Mouse (Mus musculus): Measurements from ENCODE around the gene Drd4.

DNA sequence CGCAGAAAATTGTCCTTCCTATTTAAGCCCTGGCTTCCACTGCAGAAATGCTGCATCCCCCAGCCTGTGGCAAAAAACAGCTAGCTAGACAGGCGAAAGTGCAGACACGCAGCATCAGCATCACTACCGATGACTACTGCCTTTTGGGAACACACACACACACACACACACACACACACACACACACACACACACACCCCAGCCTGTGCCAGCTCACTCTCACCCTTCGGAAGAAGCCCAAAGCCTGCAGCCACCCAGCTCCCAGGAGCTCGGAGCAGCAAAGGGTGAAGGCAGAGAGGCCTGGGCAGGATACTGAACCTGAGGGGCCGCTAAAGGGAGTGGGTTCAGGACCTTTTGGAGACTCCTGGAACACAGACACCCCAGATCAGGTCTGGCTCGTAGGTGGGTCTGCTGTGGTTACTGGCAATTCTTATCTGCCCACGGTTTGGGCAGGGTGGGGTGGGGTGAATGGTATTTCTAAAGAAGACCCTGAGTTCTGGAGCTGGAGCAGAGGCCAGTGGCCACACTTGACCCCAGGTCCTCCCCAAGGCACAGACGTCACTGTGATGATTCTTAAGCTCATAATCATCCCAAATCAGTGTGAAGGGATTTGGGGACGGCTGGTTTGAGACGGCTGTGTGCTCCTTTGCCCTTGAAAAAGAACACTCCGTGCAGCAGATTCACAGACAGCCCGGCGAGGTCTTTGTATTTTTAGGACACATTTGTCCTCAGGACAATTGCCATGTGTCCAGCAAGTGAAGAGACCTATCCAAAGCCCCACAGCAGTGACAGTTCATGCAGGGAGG lies 980 bp downstream of the Drd4 start:
- TF ChIP-seq CTCF (IDR thresholded peaks at IDR 0.05; ENCODE audit: low read depth) (no peak), EP300 (IDR thresholded peaks at IDR 0.05; ENCODE audit: low read depth) (no peak)

All from liver, embryonic 14.5 days (tissue).